ENCODE assay signal across 16 mouse cellular contexts in genomic region chr7:19736389-19737057, GRCm38 (mm10). TPM values are rescaled to one million over a fixed set of nuclear protein-coding genes. Genes with fewer than 3 reads are reported as not detected.
A peak's percentile ranks its signal among the peaks of the same experiment; 100 is the strongest.
DNase-seq lines count a peak whose midpoint lies in the region; ATAC-seq and TF ChIP-seq lines count a peak whose summit lies in the region.
"Had no signal": no experiment of that assay in that cellular context is flagged by ENCODE, and none has a peak within 500 bp of the region (broad histone marks: within the 10 kb centered on the region; RNA-seq: fewer than 3 reads in every experiment).

No protein-coding gene starts in this region.

- peaks cover 8% of the 10 kb centered on the region for H3K4me1 ChIP-seq in kidney, embryonic 14.5 days (ENCODE audit: control insufficient read depth, insufficient read depth, low read length)
- no peaks in the 10 kb centered on the region for H3K4me1 ChIP-seq in cerebellum, adult 2 months (ENCODE audit: control insufficient read depth, insufficient read depth, low read length)
- H3K4me1 ChIP-seq in forebrain, embryonic 14.5 days (ENCODE audit: control insufficient read depth, insufficient read depth, low read length) = no peaks in the 10 kb centered on the region

- ATAC-seq in kidney, embryonic 14.5 days (ENCODE audit: low FRiP score, low TSS enrichment) = no peak
- ATAC-seq in hematopoietic stem cell, adult 5-6 weeks (replicated peaks in 1 of 2; ENCODE audit: insufficient read depth in 1 of 2, low FRiP score in 2 of 2, low TSS enrichment in 1 of 2, low read depth in 1 of 2, poor library complexity in 2 of 2, severe bottlenecking in 2 of 2) = peak; percentile 72 to 75
- ATAC-seq in megakaryocyte-erythroid progenitor cell, adult 5-6 weeks (replicated peaks; ENCODE audit: low FRiP score, low TSS enrichment, poor library complexity, severe bottlenecking) = peak; percentile 89
- ATAC-seq in forebrain, embryonic 14.5 days = no peak
- ATAC-seq: forebrain, postnatal 0 days had no signal

- no peak for TF ChIP-seq CTCF in cerebellum, adult 2 months (IDR thresholded peaks at IDR 0.05; ENCODE audit: borderline replicate concordance, insufficient read depth, low read depth, low read length)

- no peak overlapping the region; the same call in 1 of the 2 replicates for H3K27ac ChIP-seq in kidney, embryonic 14.5 days (ENCODE audit: low read depth, low read length)
- no peak overlapping the region for H3K27ac ChIP-seq in cerebellum, adult 2 months (ENCODE audit: insufficient read depth, low read length)
- no peak overlapping the region for H3K27ac ChIP-seq in forebrain, embryonic 14.5 days (ENCODE audit: low read depth, low read length)
- H3K27ac ChIP-seq: embryonic facial prominence, embryonic 13.5 days; hindbrain, embryonic 14.5 days; neural tube, embryonic 13.5 days had no signal

- DNase-seq in adrenal gland, postnatal 14 days = peak; percentile 45
- no peak for DNase-seq in adrenal gland, postnatal 10 days
- peak; percentile 39 for DNase-seq in kidney, postnatal 14 days
- DNase-seq in cerebellum, adult 2 months = no peak
- no peak for DNase-seq in forebrain, embryonic 14.5 days (ENCODE audit: low spot score)
- DNase-seq: cerebellum, postnatal 14 days; forebrain, postnatal 0 days; lung, postnatal 4 days; right cerebral cortex, adult 18-20 months; thymus, adult 18-20 months had no signal

- no peak overlapping the region for H3K4me2 ChIP-seq in kidney, embryonic 14.5 days (replicated peaks; ENCODE audit: low read depth, low read length)
- no peak overlapping the region for H3K4me2 ChIP-seq in forebrain, embryonic 14.5 days (ENCODE audit: low read length)
- H3K4me2 ChIP-seq: embryonic facial prominence, embryonic 13.5 days; hindbrain, embryonic 14.5 days; neural tube, embryonic 13.5 days had no signal

- TF ChIP-seq POLR2A in cerebellum, adult 2 months (IDR thresholded peaks at IDR 0.05; ENCODE audit: borderline replicate concordance, insufficient read depth, low read length) = no peak

- no peaks in the 10 kb centered on the region for H3K27me3 ChIP-seq in kidney, embryonic 14.5 days (ENCODE audit: control insufficient read depth, insufficient read depth, low read length)
- no peaks in the 10 kb centered on the region for H3K27me3 ChIP-seq in cerebellum, adult 2 months (ENCODE audit: control insufficient read depth, insufficient read depth, low read length)
- H3K27me3 ChIP-seq in forebrain, embryonic 14.5 days (replicated peaks; ENCODE audit: control insufficient read depth, insufficient read depth, low read length) = no peaks in the 10 kb centered on the region
- H3K27me3 ChIP-seq: embryonic facial prominence, embryonic 13.5 days; neural tube, embryonic 13.5 days had no signal

- 82% methylated on average over 16 of the region's 16 CpGs for WGBS in kidney, embryonic 14.5 days
- 91% methylated on average over 16 of the region's 16 CpGs for WGBS in cerebellum, adult 2 months
- 97% methylated on average over 16 of the region's 16 CpGs for WGBS in forebrain, embryonic 14.5 days

- no peak overlapping the region for H3K4me3 ChIP-seq in kidney, embryonic 14.5 days (ENCODE audit: low read length)
- no peak overlapping the region for H3K4me3 ChIP-seq in cerebellum, adult 2 months (replicated peaks; ENCODE audit: insufficient read depth, low read depth, low read length)
- no peak overlapping the region for H3K4me3 ChIP-seq in forebrain, embryonic 14.5 days (ENCODE audit: low read depth, low read length)
- H3K4me3 ChIP-seq: embryonic facial prominence, embryonic 13.5 days; neural tube, embryonic 13.5 days had no signal

- 0 out of 2 replicates have a peak, but pooled peaks cover 3% of the 10 kb centered on the region for H3K9me3 ChIP-seq in kidney, embryonic 14.5 days (ENCODE audit: control insufficient read depth, low read length)
- no peaks in the 10 kb centered on the region for H3K9me3 ChIP-seq in forebrain, embryonic 14.5 days (replicated peaks; ENCODE audit: control insufficient read depth, low read length)
- H3K9me3 ChIP-seq: embryonic facial prominence, embryonic 13.5 days; neural tube, embryonic 13.5 days had no signal

- no peak overlapping the region for H3K9ac ChIP-seq in kidney, embryonic 14.5 days (ENCODE audit: low read depth, low read length)
- H3K9ac ChIP-seq in forebrain, embryonic 14.5 days (ENCODE audit: low read length) = no peak overlapping the region
- H3K9ac ChIP-seq: embryonic facial prominence, embryonic 13.5 days; forebrain, postnatal 0 days; hindbrain, embryonic 14.5 days; neural tube, embryonic 13.5 days had no signal

- H3K36me3 ChIP-seq in kidney, embryonic 14.5 days (ENCODE audit: control insufficient read depth, insufficient read depth, low read length) = peaks cover 73% of the 10 kb centered on the region
- H3K36me3 ChIP-seq in forebrain, embryonic 14.5 days (ENCODE audit: control insufficient read depth, insufficient read depth, low read length) = peaks cover 53% of the 10 kb centered on the region

RNA-seq across cellular contexts. Expression of gene Nectin2, which starts 13.8 kb away (rescaled TPM):
- total RNA-seq in adrenal gland, postnatal 14 days (2021) = 90.1 and 94.7 TPM in 2 replicates
- total RNA-seq in adrenal gland, postnatal 10 days (2021) = 100 to 1,000 TPM in 1 of 2 experiments, 10 to 100 TPM in 1; 86.7 to 106 TPM
- polyA plus RNA-seq in kidney, embryonic 14.5 days (2014; fragmentation: Nextera tagmentation; extraction: Ambion mirVana) = 106 and 139 TPM in 2 replicates
- total RNA-seq in hematopoietic stem cell, adult 5-6 weeks (2017) = 2.0 and 3.8 TPM in 2 replicates
- total RNA-seq in megakaryocyte-erythroid progenitor cell, adult 5-6 weeks (2014; fragmentation: Nextera tagmentation) = 2.2 and 6.0 TPM in 2 replicates
- total RNA-seq in megakaryocyte-erythroid progenitor cell, adult 5-6 weeks (2017) = 3.9 and 12.3 TPM in 2 replicates
- polyA plus RNA-seq in cerebellum, adult 2 months (2012; rRNA removed) = 8.9 and 9.3 TPM in 2 replicates
- 33.0 and 39.7 TPM in 2 replicates for polyA plus RNA-seq in forebrain, embryonic 14.5 days (2014; fragmentation: Nextera tagmentation; extraction: Ambion mirVana)

RNA-seq across cellular contexts. Expression of gene Tomm40, which starts 21.3 kb away (rescaled TPM):
- total RNA-seq in adrenal gland, postnatal 14 days (2021) = 136 and 145 TPM in 2 replicates
- 100 to 1,000 TPM; 157 to 171 TPM for total RNA-seq in adrenal gland, postnatal 10 days (2021)
- 159 and 177 TPM in 2 replicates for polyA plus RNA-seq in kidney, embryonic 14.5 days (2014; fragmentation: Nextera tagmentation; extraction: Ambion mirVana)
- total RNA-seq in hematopoietic stem cell, adult 5-6 weeks (2017) = 24.6 and 29.0 TPM in 2 replicates
- 111 and 140 TPM in 2 replicates for total RNA-seq in megakaryocyte-erythroid progenitor cell, adult 5-6 weeks (2014; fragmentation: Nextera tagmentation)
- total RNA-seq in megakaryocyte-erythroid progenitor cell, adult 5-6 weeks (2017) = 44.6 and 64.9 TPM in 2 replicates
- polyA plus RNA-seq in cerebellum, adult 2 months (2012; rRNA removed) = 125 TPM in 2 replicates
- polyA plus RNA-seq in forebrain, embryonic 14.5 days (2014; fragmentation: Nextera tagmentation; extraction: Ambion mirVana) = 86.3 and 109 TPM in 2 replicates

RNA-seq across cellular contexts. Expression of gene Bcam, which starts 34.3 kb away (rescaled TPM):
- total RNA-seq in adrenal gland, postnatal 14 days (2021) = 59.8 and 70.8 TPM in 2 replicates
- total RNA-seq in adrenal gland, postnatal 10 days (2021) = 10 to 100 TPM; 62.4 to 75.1 TPM
- polyA plus RNA-seq in kidney, embryonic 14.5 days (2014; fragmentation: Nextera tagmentation; extraction: Ambion mirVana) = 177 and 214 TPM in 2 replicates
- total RNA-seq in hematopoietic stem cell, adult 5-6 weeks (2017) = 2.3 and 4.2 TPM in 2 replicates
- 5.3 TPM in 1 of 2 replicates, not detected in the other for total RNA-seq in megakaryocyte-erythroid progenitor cell, adult 5-6 weeks (2014; fragmentation: Nextera tagmentation)
- 0.08 TPM in 1 of 2 replicates, not detected in the other for total RNA-seq in megakaryocyte-erythroid progenitor cell, adult 5-6 weeks (2017)
- polyA plus RNA-seq in cerebellum, adult 2 months (2012; rRNA removed) = 24.7 and 25.3 TPM in 2 replicates
- polyA plus RNA-seq in forebrain, embryonic 14.5 days (2014; fragmentation: Nextera tagmentation; extraction: Ambion mirVana) = 5.8 and 7.6 TPM in 2 replicates

RNA-seq across cellular contexts. Expression of gene Apoe, which starts 37.5 kb away (rescaled TPM):
- total RNA-seq in adrenal gland, postnatal 14 days (2021) = 972 and 3,675 TPM in 2 replicates
- total RNA-seq in adrenal gland, postnatal 10 days (2021) = 1,000 to 10,000 TPM; 1,872 to 4,173 TPM
- 175 and 184 TPM in 2 replicates for polyA plus RNA-seq in kidney, embryonic 14.5 days (2014; fragmentation: Nextera tagmentation; extraction: Ambion mirVana)
- total RNA-seq in hematopoietic stem cell, adult 5-6 weeks (2017) = 167 and 314 TPM in 2 replicates
- total RNA-seq in megakaryocyte-erythroid progenitor cell, adult 5-6 weeks (2014; fragmentation: Nextera tagmentation) = 113 and 140 TPM in 2 replicates
- 556 and 867 TPM in 2 replicates for total RNA-seq in megakaryocyte-erythroid progenitor cell, adult 5-6 weeks (2017)
- polyA plus RNA-seq in cerebellum, adult 2 months (2012; rRNA removed) = 2,800 and 2,936 TPM in 2 replicates
- 261 and 304 TPM in 2 replicates for polyA plus RNA-seq in forebrain, embryonic 14.5 days (2014; fragmentation: Nextera tagmentation; extraction: Ambion mirVana)

RNA-seq across cellular contexts. Expression of gene Apoc1, which starts 44.1 kb away (rescaled TPM):
- total RNA-seq in adrenal gland, postnatal 14 days (2021) = 845 and 1,967 TPM in 2 replicates
- 1,000 to 10,000 TPM in 1 of 2 experiments, 100 to 1,000 TPM in 1; 910 to 1,570 TPM for total RNA-seq in adrenal gland, postnatal 10 days (2021)
- 8.4 and 13.1 TPM in 2 replicates for polyA plus RNA-seq in kidney, embryonic 14.5 days (2014; fragmentation: Nextera tagmentation; extraction: Ambion mirVana)
- not detected in 2 replicates for total RNA-seq in hematopoietic stem cell, adult 5-6 weeks (2017)
- total RNA-seq in megakaryocyte-erythroid progenitor cell, adult 5-6 weeks (2014; fragmentation: Nextera tagmentation) = 2.3 and 3.6 TPM in 2 replicates
- total RNA-seq in megakaryocyte-erythroid progenitor cell, adult 5-6 weeks (2017) = 15.4 TPM in 1 of 2 replicates, not detected in the other
- 5.1 and 6.6 TPM in 2 replicates for polyA plus RNA-seq in cerebellum, adult 2 months (2012; rRNA removed)
- polyA plus RNA-seq in forebrain, embryonic 14.5 days (2014; fragmentation: Nextera tagmentation; extraction: Ambion mirVana) = 1.0 and 1.4 TPM in 2 replicates

Comparison
In these comparisons a context has a peak if more than half of its experiments do, and no peak if none do; other contexts are left out.
1. DNase-seq: peak in adrenal gland, postnatal 14 days (single experiment) and kidney, postnatal 14 days (single experiment); none in adrenal gland, postnatal 10 days (single experiment), cerebellum, adult 2 months (0 of 2) and forebrain, embryonic 14.5 days (single experiment).
2. ATAC-seq: peak in hematopoietic stem cell, adult 5-6 weeks (2 of 2) and megakaryocyte-erythroid progenitor cell, adult 5-6 weeks (single experiment); none in kidney, embryonic 14.5 days (single experiment) and forebrain, embryonic 14.5 days (single experiment).